Mouse (Mus musculus): ENCODE results near the gene Mdk.

The Mdk gene

GRCm38 (mm10) chr2:91906141-91906540 lies 26.0 kb downstream of the Mdk start:
- no peak for DNase-seq

- DNase-seq = peak; percentile 48 to 60
These were observed 27.3 kb downstream of the Mdk start for GRCm38 (mm10) chr2:91904618-91905307.

DNA sequence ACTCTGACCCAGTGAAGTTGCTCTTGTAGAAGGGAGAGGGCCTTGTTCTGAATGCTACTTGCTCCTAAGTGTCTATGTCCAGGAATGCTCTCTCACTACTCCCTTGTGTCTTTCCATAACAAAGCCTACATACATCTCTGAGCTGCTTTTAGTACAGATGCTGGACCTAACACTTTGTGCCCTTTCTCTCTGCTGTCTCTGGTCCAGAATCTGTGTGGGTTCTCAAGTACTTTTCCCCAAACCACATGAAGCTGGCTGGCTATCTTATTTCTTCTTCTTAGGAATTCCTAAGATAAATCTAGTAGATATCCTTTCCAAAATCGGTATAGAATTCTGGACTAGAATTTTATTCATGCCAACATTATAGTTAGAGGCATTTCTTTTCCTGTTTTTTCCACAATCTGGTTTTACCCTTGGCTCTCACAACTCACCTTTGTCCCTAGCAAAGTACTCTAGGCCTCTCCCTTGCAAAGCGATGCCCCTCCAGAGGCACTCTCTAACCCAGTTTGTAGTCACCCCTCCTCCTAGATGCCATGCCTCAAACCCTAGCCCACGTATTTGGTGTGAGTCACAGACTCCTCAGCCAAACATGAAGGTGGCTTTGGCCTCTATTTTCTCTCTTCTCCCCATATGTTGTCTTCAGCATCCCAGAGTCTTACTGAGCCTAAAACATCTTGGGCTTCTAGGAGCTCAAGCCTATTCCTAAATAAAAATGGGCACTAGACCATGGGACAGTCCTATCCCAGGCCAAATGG lies 28.7 kb downstream of the Mdk start:
- no peak for DNase-seq

GRCm38 (mm10) chr2:91902336-91902735 lies 29.8 kb downstream of the Mdk start:
- DNase-seq = peak in 1 of 2 experiments; percentile 29

DNA sequence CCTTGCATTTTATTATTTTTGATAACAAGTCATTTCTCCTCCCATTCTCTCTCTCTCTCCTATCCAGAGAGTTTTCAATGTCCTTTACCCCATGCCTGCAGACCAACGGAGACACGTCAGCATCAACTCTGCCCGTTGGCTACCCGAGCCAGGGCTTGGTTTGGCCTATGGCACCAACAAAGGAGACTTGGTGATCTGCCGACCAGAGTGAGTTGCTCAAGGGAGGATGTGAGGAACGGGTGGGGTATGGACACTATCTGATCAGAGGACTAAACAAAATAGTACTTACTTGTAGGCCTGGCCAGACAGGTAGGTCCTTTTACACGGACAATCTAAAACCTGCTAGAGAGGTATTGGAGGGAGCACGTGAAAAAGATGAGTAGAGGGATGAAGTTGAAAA lies 31.7 kb downstream of the Mdk start:
- no peak for DNase-seq

DNA sequence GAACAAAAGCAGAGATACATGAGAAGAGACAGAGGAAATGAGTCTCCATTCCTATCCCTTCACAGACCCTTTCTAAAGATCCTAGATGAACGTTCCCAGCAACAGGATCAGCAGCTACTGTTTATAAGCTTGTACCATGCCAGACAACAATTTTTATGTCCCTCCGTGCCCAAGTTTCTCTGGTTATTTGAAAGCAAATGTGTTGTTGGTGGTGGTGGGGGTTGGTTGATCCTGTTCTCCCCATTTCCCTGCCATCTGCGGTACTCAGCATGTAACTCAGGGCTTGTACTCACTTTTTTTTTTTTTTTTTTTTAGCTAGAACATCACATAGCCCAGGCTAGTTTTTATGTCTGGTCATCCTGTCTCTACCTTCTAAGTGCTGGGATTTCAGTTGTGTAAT lies 33.0 kb downstream of the Mdk start:
- DNase-seq = no peak

- no peak for DNase-seq
These were observed 34.1 kb downstream of the Mdk start for GRCm38 (mm10) chr2:91897968-91898367.

GRCm38 (mm10) chr2:91895401-91895800 lies 36.7 kb downstream of the Mdk start:
- no peak for DNase-seq

DNA sequence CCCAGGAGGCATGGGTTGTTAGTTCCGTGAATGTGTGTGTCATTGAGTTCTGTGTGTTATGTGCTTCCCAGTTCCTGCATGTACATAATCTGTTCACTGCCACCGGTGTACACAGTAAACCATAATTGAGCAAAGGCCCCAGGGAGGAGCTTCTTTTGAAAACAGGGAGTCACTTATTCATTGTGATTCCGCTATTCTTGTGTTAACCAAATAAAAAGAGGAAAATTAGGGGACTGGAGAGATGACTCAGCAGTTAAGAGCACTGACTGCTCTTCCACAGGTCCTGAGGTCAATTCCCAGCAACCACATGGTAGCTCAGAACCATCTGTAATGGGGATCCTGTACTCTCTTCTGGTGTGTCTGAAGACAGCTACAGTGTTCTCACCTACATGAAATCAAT lies 37.4 kb downstream of the Mdk start:
- no peak for DNase-seq

DNA sequence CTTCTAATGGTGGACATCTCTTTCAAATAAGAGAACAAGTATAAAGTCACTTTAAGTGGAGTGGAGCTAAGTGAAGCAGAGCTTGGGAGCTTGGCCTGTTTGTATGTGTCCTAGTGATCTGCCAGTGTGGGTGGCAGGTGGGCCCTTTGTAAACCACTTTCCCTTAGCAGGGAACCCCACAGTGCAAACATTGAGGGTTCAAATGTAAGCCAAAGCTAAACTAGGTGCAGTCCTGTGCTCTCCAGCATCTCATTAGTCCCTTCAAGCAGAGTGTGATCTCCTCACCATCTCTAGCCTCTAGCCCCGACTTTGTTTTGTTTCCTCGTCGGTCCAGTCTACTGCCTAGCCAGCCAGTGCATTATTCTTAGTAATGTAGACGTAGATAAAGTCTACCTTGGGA lies 47.5 kb downstream of the Mdk start:
- DNase-seq = peak; percentile 15 to 40

DNA sequence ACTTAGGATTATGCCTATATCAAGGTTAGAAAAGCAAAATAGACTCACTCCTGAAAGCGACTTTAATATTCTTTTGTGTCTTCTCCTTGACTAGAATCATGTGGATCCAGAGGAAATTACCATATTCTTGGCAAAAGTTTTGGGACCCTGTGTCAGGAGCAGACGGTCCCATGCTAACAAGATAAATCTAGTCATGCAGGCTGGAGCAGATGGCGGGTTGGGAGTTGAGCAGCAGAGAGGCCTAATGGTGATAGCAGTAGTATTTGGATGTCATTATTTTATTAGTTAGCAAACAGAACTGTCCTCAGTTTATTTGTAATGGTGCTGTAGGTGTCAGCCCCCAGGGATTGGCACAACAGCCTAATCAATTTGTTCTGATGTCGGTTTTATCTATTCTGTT lies 48.1 kb downstream of the Mdk start:
- peak; percentile 68 to 74 for DNase-seq

All from cerebellum, postnatal 10 days (tissue).